Mouse (Mus musculus) kidney, embryonic 14.5 days (tissue): ENCODE measurements around the gene 1700007K13Rik. TPM values are rescaled to one million over a fixed set of nuclear protein-coding genes. Genes with fewer than 3 reads are reported as not detected.
A peak's percentile ranks its signal among the peaks of the same experiment; 100 is the strongest.
"Not testable (repeated sequence)": the region's sequence is repeated elsewhere in the genome, so short reads cannot be mapped to it uniquely, and the experiment has no call there.

Experiments used
- ATAC-seq: fragments of 200-750 bp; cut with Nextera tagmentation; 2 replicates; pipeline ENCODE4 v1.8.0; 2017; ENCODE audit warnings: moderate number of reproducible peaks, mild to moderate bottlenecking, moderate TSS enrichment, moderate library complexity; ENCODE audit not compliant: low FRiP score, low TSS enrichment
- H3K27ac ChIP-seq: fragments of 300-500 bp; sonication (generic); 2 replicates; pipeline ENCODE4 v1.5.1; 2014; ENCODE audit warnings: low read depth, mild to moderate bottlenecking, low read length, moderate library complexity, mixed read lengths
- H3K27me3 ChIP-seq: fragments of 300-500 bp; sonication (generic); 2 replicates; pipeline ENCODE4 v1.6.1; 2014; ENCODE audit warnings: mild to moderate bottlenecking, low read length; ENCODE audit not compliant: control insufficient read depth, insufficient read depth
- H3K36me3 ChIP-seq: fragments of 300-500 bp; sonication (generic); 2 replicates; pipeline ENCODE4 v1.6.1; 2014; ENCODE audit warnings: low read length, mixed read lengths; ENCODE audit not compliant: control insufficient read depth, insufficient read depth
- H3K4me1 ChIP-seq: fragments of 300-500 bp; sonication (generic); 2 replicates; pipeline ENCODE4 v1.6.1; 2014; ENCODE audit warnings: low read length, mixed read lengths; ENCODE audit not compliant: control insufficient read depth, insufficient read depth
- H3K4me2 ChIP-seq: fragments of 300-500 bp; sonication (generic); replicated peaks from 2 replicates; pipeline ENCODE4 v1.6.1; 2014; ENCODE audit warnings: low read depth, mild to moderate bottlenecking, low read length
- H3K4me3 ChIP-seq: fragments of 300-500 bp; sonication (generic); 2 replicates; pipeline ENCODE4 v1.5.1; 2014; ENCODE audit warnings: mild to moderate bottlenecking, low read length
- H3K9ac ChIP-seq: fragments of 300-500 bp; sonication (generic); 2 replicates; pipeline ENCODE4 v1.6.1; 2014; ENCODE audit warnings: low read depth, mild to moderate bottlenecking, low read length, moderate library complexity
- H3K9me3 ChIP-seq: fragments of 300-500 bp; sonication (generic); 2 replicates; pipeline ENCODE4 v1.6.1; 2016; ENCODE audit warnings: low read length; ENCODE audit not compliant: control insufficient read depth
- WGBS: fragments of 180-500 bp; shearing (Covaris S2); extraction: QIAGEN DNeasy Blood & Tissue Kit; methylation state at CpG from one replicate; pipeline ENCODE4 v1.1.7; 2014; 5-methylcytosine and 5-hydroxymethylcytosine counted together
- polyA plus RNA-seq: library from polyadenylated mRNA; unstranded; fragments of >200 nt; fragmentation: Nextera tagmentation; extraction: Ambion mirVana; gene quantifications from 2 replicates; pipeline ENCODE4 v1.2.1, GENCODE M21; 2014

1700007K13Rik gene
- polyA plus RNA-seq = 0.37 and 0.53 TPM in 2 replicates

- peak within 1 kb of the TSS; percentile 54 for H3K9ac ChIP-seq
- H3K9me3 ChIP-seq = peaks cover 3% of the 10 kb centered on the region; the same call in 1 of the 2 replicates
- H3K36me3 ChIP-seq = peaks cover 21% of the 10 kb centered on the region
- WGBS = 6% methylated on average over 25 of the region's 25 CpGs
- peak within 1 kb of the TSS; percentile 24 for H3K4me3 ChIP-seq
- peak; percentile 66 for ATAC-seq
- no peaks in the 10 kb centered on the region for H3K27me3 ChIP-seq
- H3K4me2 ChIP-seq = peak within 1 kb of the TSS; percentile 54
- peaks cover 7% of the 10 kb centered on the region for H3K4me1 ChIP-seq
- H3K27ac ChIP-seq = no peak within 1 kb of the TSS
These were observed at the start of gene 1700007K13Rik for GRCm38 (mm10) chr2:28465836-28466518. Gene 1700007K13Rik (minus strand): TSS chr2:28466332.

DNA sequence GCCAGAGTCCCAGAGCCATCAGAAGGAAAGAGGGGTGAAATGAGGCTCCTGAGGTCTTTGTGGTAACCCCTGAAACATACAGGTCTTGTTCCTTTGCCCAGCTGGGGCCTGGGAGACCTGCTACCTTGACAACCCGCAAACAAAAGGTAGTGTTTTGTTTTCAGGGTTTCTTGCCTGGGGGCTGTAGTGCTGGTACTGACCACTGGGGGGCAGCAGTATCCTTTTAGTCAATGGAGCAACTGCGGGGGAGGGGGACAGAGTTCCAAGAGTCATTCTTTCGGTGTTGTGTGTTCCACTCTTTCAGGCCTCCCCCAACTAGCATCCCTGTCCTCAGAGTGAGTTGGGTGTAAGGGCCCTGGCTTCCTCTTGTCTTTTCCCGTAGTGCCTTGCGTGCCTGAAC is 48.4 kb upstream of the 1700007K13Rik start:
- Histone ChIP-seq H3K9ac (peak overlapping the region; percentile 89), H3K4me1 (peaks cover 14% of the 10 kb centered on the region)
- WGBS = 17% methylated on average over 5 of the region's 5 CpGs

DNA sequence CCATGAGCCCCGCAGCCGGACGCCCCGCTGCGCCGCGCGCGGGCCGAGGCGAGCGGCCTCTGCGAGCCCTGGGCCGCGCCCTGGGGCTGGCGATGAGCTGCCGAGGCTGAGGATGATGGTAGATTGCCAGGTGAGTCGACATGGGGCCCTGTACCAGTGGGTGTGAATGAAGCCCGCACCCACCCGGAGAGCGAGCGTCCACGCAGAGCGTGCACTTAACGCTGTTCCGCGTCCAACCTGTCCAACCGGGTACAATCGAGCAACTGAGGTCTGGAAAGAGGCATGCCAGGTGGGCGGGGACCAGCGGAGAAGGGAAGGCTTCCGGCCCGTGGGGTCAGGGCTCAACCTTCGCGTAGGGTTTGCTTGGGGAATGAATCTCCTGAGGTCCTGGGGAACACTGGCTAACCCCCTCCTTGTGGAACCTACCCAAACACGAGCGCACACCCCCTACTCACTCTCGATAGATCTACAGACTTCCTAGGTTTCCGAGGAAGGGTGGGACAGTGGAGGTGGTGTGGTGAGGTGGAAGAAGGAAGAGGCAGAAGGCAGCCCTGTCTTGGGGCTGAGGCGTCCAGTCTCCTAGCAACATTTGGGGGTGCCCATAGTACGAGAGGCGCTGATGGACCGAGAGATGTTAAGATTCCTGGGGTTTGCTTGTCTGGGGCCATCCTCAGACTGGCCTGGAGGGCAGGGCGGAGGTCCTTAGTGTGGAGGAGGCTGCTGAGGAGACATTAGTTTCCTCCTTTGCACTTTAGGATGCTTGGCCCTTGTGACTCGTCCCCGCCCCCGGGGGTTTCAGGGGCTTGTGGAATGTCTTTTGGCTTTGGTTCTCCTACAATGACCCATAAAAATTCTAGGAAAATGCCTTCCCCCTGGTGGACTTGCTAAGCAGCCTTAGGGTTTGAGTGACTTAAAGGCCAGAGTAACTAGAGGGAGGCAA is 47.6 kb upstream of the 1700007K13Rik start:
- Histone ChIP-seq H3K4me2 (peak overlapping the region; percentile 99), H3K4me1 (peaks cover 14% of the 10 kb centered on the region), H3K36me3 (no peaks in the 10 kb centered on the region; the same call in 1 of the 2 replicates), H3K27me3 (no peaks in the 10 kb centered on the region), H3K27ac (peak overlapping the region; percentile 34; the same call in 1 of the 2 replicates), H3K9me3 (no peaks in the 10 kb centered on the region), H3K9ac (peak overlapping the region; percentile 89), H3K4me3 (peak overlapping the region; percentile 52)
- 2% methylated on average over 47 of the region's 47 CpGs for WGBS
- ATAC-seq = peak; percentile 34

More for the DNA sequence above, 48.4 kb upstream of the 1700007K13Rik start:
- Histone ChIP-seq H3K27ac (no peak overlapping the region), H3K4me3 (peak overlapping the region; percentile 52), H3K36me3 (no peaks in the 10 kb centered on the region; the same call in 1 of the 2 replicates), H3K27me3 (no peaks in the 10 kb centered on the region), H3K4me2 (peak overlapping the region; percentile 99), H3K9me3 (no peaks in the 10 kb centered on the region)
- no peak for ATAC-seq

- H3K27ac ChIP-seq = peak within 1 kb of the TSS; percentile 34; the same call in 1 of the 2 replicates
- peaks cover 14% of the 10 kb centered on the region for H3K4me1 ChIP-seq
- H3K36me3 ChIP-seq = no peaks in the 10 kb centered on the region; the same call in 1 of the 2 replicates
- peak; percentile 70 for ATAC-seq
- H3K27me3 ChIP-seq = no peaks in the 10 kb centered on the region
- peak within 1 kb of the TSS; percentile 52 for H3K4me3 ChIP-seq
- no peaks in the 10 kb centered on the region for H3K9me3 ChIP-seq
- under 1% methylated on average over 46 of the region's 71 CpGs for WGBS
- H3K4me2 ChIP-seq = peak within 1 kb of the TSS; percentile 99
- peak within 1 kb of the TSS; percentile 89 for H3K9ac ChIP-seq
These were observed 46.8 kb upstream of the 1700007K13Rik start, which contains the start of gene Ralgds for GRCm38 (mm10) chr2:28512798-28513401. Gene Ralgds (plus strand): TSS chr2:28513125.

DNA sequence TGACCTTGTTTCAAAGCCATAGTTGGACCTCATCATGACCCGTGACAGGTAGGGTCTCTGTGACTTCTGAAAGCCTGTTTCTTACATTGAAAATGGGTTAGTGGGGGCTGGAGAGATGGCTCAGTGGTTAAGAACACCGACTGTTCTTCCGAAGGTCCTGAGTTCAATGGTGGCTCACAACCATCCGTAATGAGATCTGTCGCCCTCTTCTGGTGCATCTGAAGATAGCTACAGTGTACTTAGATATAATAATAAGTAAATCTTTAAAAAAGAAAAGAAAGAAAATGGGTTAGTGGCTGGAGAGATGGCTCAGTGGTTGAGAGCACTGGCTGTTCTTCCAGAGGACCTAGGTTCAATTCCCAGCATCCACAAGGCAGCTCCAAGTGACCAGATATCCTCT is 45.5 kb upstream of the 1700007K13Rik start:
- 57% methylated on average over 5 of the region's 5 CpGs for WGBS
- H3K9me3 ChIP-seq, H3K27ac ChIP-seq, H3K36me3 ChIP-seq, H3K4me3 ChIP-seq, H3K27me3 ChIP-seq, ATAC-seq, H3K9ac ChIP-seq, H3K4me2 ChIP-seq: not testable (repeated sequence)
- peaks cover 14% of the 10 kb centered on the region for H3K4me1 ChIP-seq

- Histone ChIP-seq H3K27me3 (no peaks in the 10 kb centered on the region), H3K27ac (no peak overlapping the region), H3K4me2 (no peak overlapping the region), H3K36me3 (no peaks in the 10 kb centered on the region), H3K9ac (no peak overlapping the region), H3K4me1 (no peaks in the 10 kb centered on the region), H3K9me3 (no peaks in the 10 kb centered on the region), H3K4me3 (no peak overlapping the region)
- WGBS = 85% methylated on average over 6 of the region's 6 CpGs
- no peak for ATAC-seq
These were observed 40.2 kb upstream of the 1700007K13Rik start for GRCm38 (mm10) chr2:28506291-28506690.

- Histone ChIP-seq H3K27ac (no peak within 1 kb of the TSS), H3K36me3 (no peaks in the 10 kb centered on the region), H3K9me3 (no peaks in the 10 kb centered on the region), H3K4me1 (no peaks in the 10 kb centered on the region), H3K4me3 (no peak within 1 kb of the TSS), H3K27me3 (no peaks in the 10 kb centered on the region), H3K9ac (no peak within 1 kb of the TSS), H3K4me2 (no peak within 1 kb of the TSS)
- no peak for ATAC-seq
- 70% methylated on average over 3 of the region's 3 CpGs for WGBS
These were observed 39.7 kb upstream of the 1700007K13Rik start, which contains the start of gene Gm10134 for GRCm38 (mm10) chr2:28505795-28506194. Gene Gm10134 (plus strand): TSS chr2:28506095.

DNA sequence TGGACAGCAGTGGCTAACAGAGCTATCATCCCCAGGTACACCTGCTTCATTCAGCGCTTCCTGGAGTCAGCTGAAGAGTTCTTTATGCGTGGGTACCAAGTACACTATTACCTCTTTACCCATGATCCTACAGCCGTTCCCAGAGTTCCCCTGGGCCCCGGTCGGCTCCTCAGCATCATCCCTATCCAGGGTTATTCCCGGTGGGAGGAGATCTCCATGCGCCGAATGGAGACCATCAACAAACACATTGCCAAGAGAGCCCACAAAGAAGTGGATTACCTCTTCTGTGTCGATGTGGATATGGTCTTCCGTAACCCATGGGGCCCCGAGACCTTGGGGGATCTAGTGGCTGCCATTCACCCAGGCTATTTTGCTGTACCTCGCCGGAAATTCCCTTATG is 38.5 kb upstream of the 1700007K13Rik start:
- H3K9ac ChIP-seq = no peak overlapping the region
- no peaks in the 10 kb centered on the region for H3K27me3 ChIP-seq
- H3K9me3 ChIP-seq = no peaks in the 10 kb centered on the region
- no peak overlapping the region for H3K4me3 ChIP-seq
- no peak overlapping the region for H3K27ac ChIP-seq
- H3K4me2 ChIP-seq = no peak overlapping the region
- no peak for ATAC-seq
- H3K36me3 ChIP-seq = no peaks in the 10 kb centered on the region
- no peaks in the 10 kb centered on the region for H3K4me1 ChIP-seq
- WGBS = 88% methylated on average over 13 of the region's 13 CpGs
